Mouse (Mus musculus) mouse trophoblast stem cell (cell line): ENCODE results near the gene Trappc6a.

ENCODE experiments used
- in situ Hi-C, 2 experiments: fragments of 300-500 bp; cut with MseI, MboI; formaldehyde crosslinking; loops; 2 replicates in 1 of 2; 3 replicates in 1 of 2; pipeline ENCODE4 v1.15.1; 2025

Trappc6a gene

GRCm38 (mm10) chr7:19560491-19561260 lies 52.5 kb downstream of the Trappc6a start:
- in situ Hi-C loops = loop anchor here in 1 of 2 experiments (10.0 kb wide), 1 partner anchor 56 kb away; the partner anchor contains the start of genes Bloc1s3 and Trappc6a

GRCm38 (mm10) chr7:19561431-19561764 lies 53.2 kb downstream of the Trappc6a start:
- in situ Hi-C loops = loop anchor here in 1 of 2 experiments (10.0 kb wide), 1 partner anchor 57 kb away; the partner anchor contains the start of genes Bloc1s3 and Trappc6a

DNA sequence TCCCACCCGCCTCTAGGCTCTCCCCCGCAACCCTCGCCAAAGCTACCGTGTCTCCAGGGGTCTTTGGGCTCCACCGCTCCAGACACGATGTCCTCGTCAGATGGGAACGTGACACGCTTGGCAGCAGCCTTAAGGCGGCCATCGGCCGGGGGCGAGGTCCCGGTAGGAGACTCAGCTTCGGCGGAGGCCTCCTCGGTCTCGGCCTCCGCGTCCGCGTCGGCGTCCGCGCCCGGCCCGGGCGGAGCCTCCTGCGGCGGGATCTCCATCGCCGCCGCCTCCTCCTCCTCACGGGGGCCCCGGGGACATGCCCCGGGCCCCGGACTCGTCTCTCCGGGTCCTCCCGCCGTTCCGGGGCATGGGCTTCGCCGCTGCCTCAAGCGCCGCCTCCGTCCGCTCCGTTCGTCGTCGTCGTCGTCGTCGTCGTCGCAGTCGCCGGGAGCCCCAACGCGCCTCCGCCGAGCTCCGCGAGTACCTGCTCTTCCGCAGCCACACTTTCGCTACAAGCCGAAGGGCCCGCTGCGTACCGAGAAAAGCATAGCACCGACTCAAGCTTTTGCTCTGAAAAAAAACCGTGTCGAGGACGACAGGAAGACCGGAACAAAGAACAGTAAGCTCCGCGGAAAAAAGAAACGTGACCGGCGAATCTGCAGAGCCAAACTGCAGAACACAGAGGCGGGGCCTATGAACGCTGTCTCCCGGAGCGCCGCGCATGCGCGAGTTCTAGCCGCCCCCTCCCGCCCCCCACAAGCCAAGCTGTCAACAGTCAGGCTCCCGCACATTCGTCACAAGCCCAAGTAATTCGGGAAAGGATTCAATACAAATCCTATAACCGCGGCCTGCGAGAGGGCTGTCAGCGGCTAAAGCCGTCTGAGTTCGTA lies 53.8 kb downstream of the Trappc6a start:
- in situ Hi-C loops = loop anchor here in 1 of 2 experiments (10.0 kb wide), 1 partner anchor 57 kb away; the partner anchor contains the start of genes Bloc1s3 and Trappc6a

DNA sequence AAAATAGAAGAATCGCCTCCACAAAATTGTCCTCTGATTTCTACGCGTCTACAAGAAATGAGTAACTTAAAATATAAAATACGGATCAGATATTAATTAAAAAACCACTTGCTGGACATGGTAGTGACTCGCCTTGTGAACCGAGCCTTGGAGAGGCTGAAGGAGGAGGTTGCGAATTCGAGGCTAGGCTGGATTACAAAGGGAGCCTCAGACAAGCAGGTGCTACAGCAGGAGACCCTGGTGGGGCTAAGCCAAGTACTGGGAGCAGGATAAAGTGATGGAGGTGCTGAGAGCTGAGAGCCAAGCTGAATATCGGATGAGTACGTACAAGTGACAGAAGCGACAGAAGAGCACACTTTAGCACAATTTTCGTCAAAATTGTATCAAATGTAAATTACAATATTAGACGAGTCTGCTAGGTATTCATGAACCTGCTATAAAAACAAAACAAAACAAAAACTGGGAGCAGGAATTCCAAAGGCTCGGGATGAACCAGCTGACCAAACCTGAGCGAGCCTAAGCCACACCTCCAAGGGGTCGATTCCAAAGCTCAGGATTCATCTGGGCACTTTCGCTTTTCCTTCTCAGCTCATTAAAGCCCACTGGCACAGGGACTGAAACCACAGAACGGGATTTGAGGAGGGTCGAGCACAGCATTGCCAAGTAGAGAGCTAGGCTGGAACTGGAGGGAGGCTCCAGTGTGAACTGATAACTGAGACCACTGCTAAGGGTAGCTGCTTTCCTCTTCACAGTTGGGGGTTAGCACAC lies 54.6 kb downstream of the Trappc6a start, which contains the start of gene Ppp1r37:
Gene Ppp1r37 (minus strand): TSS at position 434 of the 768 bp plus-strand sequence.
- in situ Hi-C loops = loop anchor here in 1 of 2 experiments (10.0 kb wide), 1 partner anchor 58 kb away; the partner anchor contains the start of genes Bloc1s3 and Trappc6a

GRCm38 (mm10) chr7:19563884-19564283 lies 55.7 kb downstream of the Trappc6a start:
- in situ Hi-C loops = loop anchor here in 1 of 2 experiments (10.0 kb wide), 1 partner anchor 59 kb away; the partner anchor contains the start of genes Bloc1s3 and Trappc6a

- in situ Hi-C loops = loop anchor here in 1 of 2 experiments (10.0 kb wide), 1 partner anchor 60 kb away; the partner anchor contains the start of genes Bloc1s3 and Trappc6a
Measured at GRCm38 (mm10) chr7:19564455-19564854, 56.3 kb downstream of the Trappc6a start.
